Comparison of ENCODE assay signal across 22 mouse cellular contexts in the genomic region with DNA sequence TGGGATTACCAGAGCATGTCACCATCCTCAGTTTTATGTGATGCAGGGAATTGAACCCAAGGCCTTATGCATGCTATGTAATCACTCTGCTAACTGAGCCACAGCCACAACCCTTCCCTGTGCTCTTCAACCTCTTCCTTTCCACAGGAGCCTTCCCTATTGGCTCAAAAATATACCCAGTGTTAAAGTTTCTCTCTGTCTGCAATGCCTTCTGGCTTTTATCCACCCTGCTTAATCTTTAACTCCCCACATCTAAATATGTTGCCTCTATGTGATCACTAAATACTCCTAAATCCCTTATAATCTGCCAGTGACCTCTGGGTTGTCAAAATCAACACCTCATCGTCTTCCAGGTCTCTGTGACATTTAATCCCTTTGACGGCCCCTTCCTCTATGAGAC. TPM values are rescaled to one million over a fixed set of nuclear protein-coding genes. Genes with fewer than 3 reads are reported as not detected.
A peak's percentile ranks its signal among the peaks of the same experiment; 100 is the strongest.
DNase-seq lines count a peak whose midpoint lies in the region; ATAC-seq and TF ChIP-seq lines count a peak whose summit lies in the region.
"Had no signal": no experiment of that assay in that cellular context is flagged by ENCODE, and none has a peak within 500 bp of the region (broad histone marks: within the 10 kb centered on the region; RNA-seq: fewer than 3 reads in every experiment).

No protein-coding gene starts in this region.

- no peak for ATAC-seq in heart, embryonic 14.5 days (ENCODE audit: insufficient number of reproducible peaks, insufficient read depth, low FRiP score, low read depth)
- ATAC-seq: CD4-positive, CD25-positive, alpha-beta regulatory T cell, adult 4 months; forebrain, embryonic 13.5 days; forebrain, postnatal 0 days; hindbrain, postnatal 0 days had no signal

- no peaks in the 10 kb centered on the region for H3K27me3 ChIP-seq in heart, embryonic 14.5 days (ENCODE audit: control insufficient read depth, insufficient read depth, low read length)
- no peaks in the 10 kb centered on the region for H3K27me3 ChIP-seq in kidney, adult 2 months (replicated peaks; ENCODE audit: control insufficient read depth, insufficient read depth, low read length)
- no peaks in the 10 kb centered on the region for H3K27me3 ChIP-seq in myocyte (ENCODE audit: control insufficient read depth, insufficient read depth, insufficient read length)
- H3K27me3 ChIP-seq: forebrain, embryonic 13.5 days; hindbrain, embryonic 13.5 days had no signal

- H3K4me1 ChIP-seq in heart, embryonic 14.5 days (ENCODE audit: control insufficient read depth in 2 of 2, insufficient read depth in 2 of 2, low read length in 2 of 2): peaks cover 28 to 55% of the 10 kb centered on the region in 2 experiments
- peaks cover 14% of the 10 kb centered on the region for H3K4me1 ChIP-seq in kidney, adult 2 months (ENCODE audit: control insufficient read depth, insufficient read depth, low read length)

- 46% methylated on average over 2 of the region's 2 CpGs for WGBS in heart, embryonic 14.5 days
- 44% methylated on average over 2 of the region's 2 CpGs for WGBS in kidney, adult 2 months

- H3ac ChIP-seq in myocyte (ENCODE audit: control insufficient read depth, insufficient read length): no peak overlapping the region

- H3K9me3 ChIP-seq in heart, embryonic 14.5 days (ENCODE audit: control insufficient read depth, low read length): no peaks in the 10 kb centered on the region
- H3K9me3 ChIP-seq: embryonic facial prominence, embryonic 10.5 days; forebrain, embryonic 13.5 days; G1E; hindbrain, embryonic 13.5 days had no signal

- H3K79me2 ChIP-seq in myocyte (ENCODE audit: control insufficient read depth, insufficient read depth): peaks cover 83% of the 10 kb centered on the region

- intact Hi-C loops in gastrocnemius, adult 2 months (cut with DNase I): no loop called here
- intact Hi-C loops in gastrocnemius, postnatal 14 days (cut with DNase I; ENCODE audit: low total_unique reads): no loop called here
- intact Hi-C loops in heart, postnatal 25 days (cut with DNase I): no loop called here

- TF ChIP-seq CTCF in gastrocnemius, adult 2 months (IDR thresholded peaks at IDR 0.05): no peak
- no peak for TF ChIP-seq CTCF in kidney, adult 2 months (conservative IDR thresholded peaks at IDR 0.05; ENCODE audit: insufficient read depth, insufficient read length, low read depth, low read length)

- peak overlapping the region; percentile 81 for H3K4me3 ChIP-seq in gastrocnemius, adult 2 months
- no peak overlapping the region for H3K4me3 ChIP-seq in heart, embryonic 14.5 days (ENCODE audit: control insufficient read depth in 1 of 2, insufficient read depth in 1 of 2, low read depth in 1 of 2, low read length in 2 of 2)
- no peak overlapping the region for H3K4me3 ChIP-seq in kidney, adult 2 months (ENCODE audit: insufficient read depth, low read depth, low read length)
- peak overlapping the region; percentile 57 for H3K4me3 ChIP-seq in myocyte
- H3K4me3 ChIP-seq: embryonic facial prominence, embryonic 10.5 days; forebrain, embryonic 13.5 days; hindbrain, embryonic 13.5 days had no signal

- no peak overlapping the region for H3K9ac ChIP-seq in heart, embryonic 14.5 days (ENCODE audit: low read length)
- H3K9ac ChIP-seq: forebrain, embryonic 13.5 days; forebrain, postnatal 0 days; hindbrain, embryonic 13.5 days had no signal

- peak overlapping the region; percentile 99 for H3K27ac ChIP-seq in gastrocnemius, adult 2 months
- H3K27ac ChIP-seq in heart, embryonic 14.5 days (replicated peaks in 1 of 2; ENCODE audit: control insufficient read depth in 1 of 2, insufficient read depth in 1 of 2, low read depth in 2 of 2, low read length in 2 of 2): peak overlapping the region in 1 of 2 experiments; percentile 46; a peak in 1 of 4 replicates
- no peak overlapping the region for H3K27ac ChIP-seq in kidney, adult 2 months (ENCODE audit: insufficient read depth, low read depth, low read length)
- H3K27ac ChIP-seq: embryonic facial prominence, embryonic 10.5 days; forebrain, embryonic 13.5 days; hindbrain, embryonic 13.5 days; hindbrain, postnatal 0 days had no signal

- H3K4me2 ChIP-seq in heart, embryonic 14.5 days (ENCODE audit: low read length): peak overlapping the region; percentile 75
- peak overlapping the region; percentile 67 for H3K4me2 ChIP-seq in myocyte (ENCODE audit: low read depth)
- H3K4me2 ChIP-seq: forebrain, embryonic 13.5 days; hindbrain, embryonic 13.5 days had no signal

- peaks cover 31% of the 10 kb centered on the region for H3K36me3 ChIP-seq in heart, embryonic 14.5 days (ENCODE audit: control insufficient read depth, insufficient read depth, low read length)
- no peaks in the 10 kb centered on the region for H3K36me3 ChIP-seq in kidney, adult 2 months (ENCODE audit: control insufficient read depth, insufficient read depth, low read length)
- peaks cover 5% of the 10 kb centered on the region for H3K36me3 ChIP-seq in myocyte (ENCODE audit: control insufficient read depth, insufficient read depth)
- H3K36me3 ChIP-seq: embryonic facial prominence, embryonic 10.5 days; G1E; hindbrain, embryonic 13.5 days had no signal

- no peak for DNase-seq in gastrocnemius, adult 2 months
- no peak for DNase-seq in gastrocnemius, postnatal 14 days
- DNase-seq in heart, postnatal 25 days (ENCODE audit: low spot score): no peak
- peak; percentile 64 for DNase-seq in kidney, adult 2 months
- no peak for DNase-seq in kidney, adult 18-20 months
- DNase-seq: adrenal gland, adult 8-10 months; adrenal gland, postnatal 36 days; B cell, adult 2 months; cerebellum, adult 2 months; cerebellum, postnatal 10 days; forebrain, postnatal 0 days; gastrocnemius, postnatal 36 days; heart, adult 18-20 months; kidney, adult 11 months had no signal

- no peak for TF ChIP-seq POLR2A in kidney, adult 2 months (IDR thresholded peaks at IDR 0.05; ENCODE audit: low read depth, low read length)
- no peak for TF ChIP-seq POLR2A in myocyte (IDR thresholded peaks at IDR 0.05; ENCODE audit: insufficient read length, low read depth)

TF ChIP-seq in myocyte, 11 proteins besides CTCF, POLR2A, EP300 and RAD21:
- TF ChIP-seq MYOD1 (IDR thresholded peaks at IDR 0.05; ENCODE audit: control insufficient read depth in 1 of 3, insufficient read length in 2 of 3, low read depth in 2 of 3): no peak
- TF ChIP-seq MAX (IDR thresholded peaks at IDR 0.05; ENCODE audit: low read depth): no peak
- no peak for TF ChIP-seq E2F4 (IDR thresholded peaks at IDR 0.05; ENCODE audit: insufficient read depth)
- no peak for TF ChIP-seq CEBPB (IDR thresholded peaks at IDR 0.05; ENCODE audit: insufficient read depth, poor library complexity, severe bottlenecking)
- TF ChIP-seq USF1 (IDR thresholded peaks at IDR 0.05; ENCODE audit: low read depth): no peak
- TF ChIP-seq MYOG (IDR thresholded peaks at IDR 0.05; ENCODE audit: control insufficient read depth in 1 of 3, insufficient read depth in 1 of 3, insufficient read length in 2 of 3, low read depth in 2 of 3): no peak
- TF ChIP-seq POLR2AphosphoS2 (IDR thresholded peaks at IDR 0.05; ENCODE audit: insufficient read length, low read depth): no peak
- no peak for TF ChIP-seq REST (IDR thresholded peaks at IDR 0.05; ENCODE audit: insufficient read depth, insufficient read length)
- TF ChIP-seq TCF12 (IDR thresholded peaks at IDR 0.05; ENCODE audit: insufficient read depth, poor library complexity, severe bottlenecking): no peak
- no peak for TF ChIP-seq SRF (IDR thresholded peaks at IDR 0.05; ENCODE audit: control insufficient read depth, insufficient read length, low read depth)
- TF ChIP-seq TCF3 (IDR thresholded peaks at IDR 0.05; ENCODE audit: insufficient read length, low read depth): no peak

RNA-seq across cellular contexts. Expression of gene Srl, which starts 23.7 kb away (rescaled TPM):
- 1,000 to 10,000 TPM; 1,026 to 1,225 TPM for total RNA-seq in gastrocnemius, adult 2 months (2021)
- 1,000 to 10,000 TPM; 1,512 to 1,606 TPM for total RNA-seq in gastrocnemius, postnatal 14 days (2021)
- polyA plus RNA-seq in heart, embryonic 14.5 days (2014; fragmentation: Nextera tagmentation; extraction: Ambion mirVana): 259 and 288 TPM in 2 replicates
- 1,000 to 10,000 TPM; 1,004 to 1,109 TPM for total RNA-seq in heart, postnatal 25 days (2021)
- 3.1 and 6.9 TPM in 2 replicates for polyA plus RNA-seq in kidney, adult 2 months (2012; rRNA removed)
- 381 TPM for polyA plus RNA-seq in myocyte (2012; fragmentation: generic; extraction: Trizol)

RNA-seq across cellular contexts. Expression of gene Tfap4, which starts 41.7 kb away (rescaled TPM):
- 1 to 10 TPM; 3.0 to 5.1 TPM for total RNA-seq in gastrocnemius, adult 2 months (2021)
- total RNA-seq in gastrocnemius, postnatal 14 days (2021): 1 to 10 TPM; 4.1 to 4.4 TPM
- 2.5 and 4.1 TPM in 2 replicates for polyA plus RNA-seq in heart, embryonic 14.5 days (2014; fragmentation: Nextera tagmentation; extraction: Ambion mirVana)
- total RNA-seq in heart, postnatal 25 days (2021): 1 to 10 TPM; 3.5 to 4.2 TPM
- polyA plus RNA-seq in kidney, adult 2 months (2012; rRNA removed): 4.5 and 5.1 TPM in 2 replicates
- polyA plus RNA-seq in myocyte (2012; fragmentation: generic; extraction: Trizol): 4.0 TPM

Comparison
In these comparisons a context has a peak if more than half of its experiments do, and no peak if none do; other contexts are left out.
1. H3K4me3 ChIP-seq: peak in gastrocnemius, adult 2 months (single experiment) and myocyte (single experiment); none in heart, embryonic 14.5 days (0 of 2) and kidney, adult 2 months (single experiment).